Mouse (Mus musculus) forebrain, embryonic 11.5 days (tissue): ENCODE data around the gene Spen. TPM values are rescaled to one million over a fixed set of nuclear protein-coding genes. Genes with fewer than 3 reads are reported as not detected.
"Not testable (repeated sequence)": the region's sequence is repeated elsewhere in the genome, so short reads cannot be mapped to it uniquely, and the experiment has no call there.

Source experiments
- ATAC-seq: fragments of 200-750 bp; cut with Nextera tagmentation; replicated peaks from 2 replicates; pipeline ENCODE4 v1.8.0; 2017; ENCODE audit warnings: moderate TSS enrichment; ENCODE audit not compliant: low FRiP score
- DNase-seq: peaks from one replicate; pipeline ENCODE4 v3.0.0-alpha.2; 2017; ENCODE audit warnings: low spot score
- H3K27ac ChIP-seq: fragments of 300-500 bp; sonication (generic); 2 replicates; pipeline ENCODE4 v1.5.1; 2014; ENCODE audit warnings: low read depth, low read length
- H3K27me3 ChIP-seq: fragments of 300-500 bp; sonication (generic); 2 replicates; pipeline ENCODE4 v1.6.1; 2014; ENCODE audit warnings: mild to moderate bottlenecking, low read length, mixed read lengths; ENCODE audit not compliant: control insufficient read depth, insufficient read depth
- H3K36me3 ChIP-seq: fragments of 300-500 bp; sonication (generic); 2 replicates; pipeline ENCODE4 v1.6.1; 2014; ENCODE audit warnings: mild to moderate bottlenecking, low read length, moderate library complexity, mixed read lengths; ENCODE audit not compliant: control insufficient read depth, insufficient read depth
- H3K4me1 ChIP-seq: fragments of 300-500 bp; sonication (generic); replicated peaks from 2 replicates; pipeline ENCODE4 v1.6.1; 2014; ENCODE audit warnings: low read length, mixed read lengths; ENCODE audit not compliant: control insufficient read depth, insufficient read depth
- H3K4me2 ChIP-seq: fragments of 300-500 bp; sonication (generic); 2 replicates; pipeline ENCODE4 v1.6.1; 2014; ENCODE audit warnings: low read depth, mild to moderate bottlenecking, low read length, moderate library complexity, mixed read lengths; ENCODE audit not compliant: severe bottlenecking
- H3K4me3 ChIP-seq: fragments of 300-500 bp; sonication (generic); 2 replicates; pipeline ENCODE4 v1.5.1; 2014; ENCODE audit warnings: low read depth, low read length
- H3K9ac ChIP-seq: fragments of 300-500 bp; sonication (generic); 2 replicates; pipeline ENCODE4 v1.6.1; 2014; ENCODE audit warnings: low read length
- H3K9me3 ChIP-seq: fragments of 300-500 bp; sonication (generic); 2 replicates; pipeline ENCODE4 v1.6.1; 2016; ENCODE audit warnings: low read length, mixed read lengths; ENCODE audit not compliant: control insufficient read depth
- WGBS: fragments of 180-500 bp; shearing (Covaris S2); extraction: QIAGEN DNeasy Blood & Tissue Kit; methylation state at CpG from one replicate; pipeline ENCODE4 v1.1.7; 2014; 5-methylcytosine and 5-hydroxymethylcytosine counted together
- polyA plus RNA-seq: library from polyadenylated mRNA; unstranded; fragments of >200 nt; fragmentation: Nextera tagmentation; extraction: Ambion mirVana; gene quantifications from 2 replicates; pipeline ENCODE4 v1.2.1, GENCODE M21; 2014

The Spen gene
- polyA plus RNA-seq, 1 experiment from 2014 or later, result 17.1 TPM

DNA sequence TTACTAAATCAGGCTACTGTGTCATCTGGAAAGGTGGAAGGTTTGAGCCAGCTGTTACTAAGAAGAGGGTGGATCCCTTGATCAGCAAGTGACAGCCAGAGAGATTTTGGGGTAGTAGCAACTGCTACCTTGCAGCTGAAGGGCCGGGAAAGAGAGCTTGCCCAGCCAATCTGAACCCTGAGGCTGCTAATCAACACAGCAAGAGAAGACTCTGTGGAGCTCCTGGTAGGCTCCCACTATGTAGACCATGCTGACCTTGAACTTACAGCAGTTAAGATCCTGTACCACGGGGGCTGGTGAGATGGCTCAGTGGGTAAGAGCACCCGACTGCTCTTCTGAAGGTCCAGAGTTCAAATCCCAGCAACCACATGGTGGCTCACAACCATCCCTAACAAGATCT is 26.3 kb upstream of the Spen start:
- no peaks in the 10 kb centered on the region for H3K27me3 ChIP-seq
- H3K4me1 ChIP-seq, result no peaks in the 10 kb centered on the region
- no peak for DNase-seq
- H3K4me2 ChIP-seq, result no peak overlapping the region
- no peaks in the 10 kb centered on the region for H3K9me3 ChIP-seq
- no peaks in the 10 kb centered on the region for H3K36me3 ChIP-seq
- H3K9ac ChIP-seq, result no peak overlapping the region
- no peak for ATAC-seq
- 80% methylated on average over 3 of the region's 3 CpGs for WGBS
- H3K4me3 ChIP-seq, result no peak overlapping the region
- H3K27ac ChIP-seq, result no peak overlapping the region

DNA sequence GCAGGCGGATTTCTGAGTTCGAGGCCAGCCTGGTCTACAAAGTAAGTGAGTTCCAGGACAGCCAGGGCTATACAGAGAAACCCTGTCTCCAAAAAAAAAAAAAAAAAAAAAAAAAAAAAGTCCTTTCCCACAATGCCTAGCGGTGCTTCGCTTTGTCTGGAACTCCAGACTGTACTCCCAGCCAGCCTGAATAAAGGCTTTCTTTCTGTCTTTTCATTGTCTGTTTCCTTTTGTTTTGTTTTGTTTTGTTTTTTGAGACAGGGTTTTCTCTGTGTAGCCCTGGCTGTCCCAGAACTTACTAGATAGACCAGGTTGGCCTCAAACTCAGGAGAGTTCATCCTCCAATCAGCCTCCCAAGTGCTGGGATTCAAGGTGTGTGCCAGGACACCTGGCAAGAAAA is 25.8 kb upstream of the Spen start:
- 88% methylated on average over 4 of the region's 4 CpGs for WGBS
- no peak overlapping the region for H3K27ac ChIP-seq

GRCm38 (mm10) chr4:141562281-141562680 is 23.9 kb upstream of the Spen start:
- Histone ChIP-seq H3K9me3 (no peaks in the 10 kb centered on the region), H3K4me1 (peaks cover 4% of the 10 kb centered on the region; the same call in 1 of the 2 replicates), H3K27me3 (no peaks in the 10 kb centered on the region), H3K9ac (no peak overlapping the region), H3K4me2 (no peak overlapping the region), H3K4me3 (no peak overlapping the region), H3K27ac (no peak overlapping the region), H3K36me3 (no peaks in the 10 kb centered on the region)
- DNase-seq (no peak), ATAC-seq (no peak)
- 87% methylated on average over 11 of the region's 11 CpGs for WGBS

More for the DNA sequence above, 25.8 kb upstream of the Spen start:
- Histone ChIP-seq H3K27me3 (no peaks in the 10 kb centered on the region), H3K9me3 (no peaks in the 10 kb centered on the region), H3K4me2 (no peak overlapping the region), H3K4me3 (no peak overlapping the region), H3K4me1 (peaks cover 3% of the 10 kb centered on the region; the same call in 1 of the 2 replicates), H3K9ac (no peak overlapping the region), H3K36me3 (no peaks in the 10 kb centered on the region)
- ATAC-seq (no peak), DNase-seq (no peak)

DNA sequence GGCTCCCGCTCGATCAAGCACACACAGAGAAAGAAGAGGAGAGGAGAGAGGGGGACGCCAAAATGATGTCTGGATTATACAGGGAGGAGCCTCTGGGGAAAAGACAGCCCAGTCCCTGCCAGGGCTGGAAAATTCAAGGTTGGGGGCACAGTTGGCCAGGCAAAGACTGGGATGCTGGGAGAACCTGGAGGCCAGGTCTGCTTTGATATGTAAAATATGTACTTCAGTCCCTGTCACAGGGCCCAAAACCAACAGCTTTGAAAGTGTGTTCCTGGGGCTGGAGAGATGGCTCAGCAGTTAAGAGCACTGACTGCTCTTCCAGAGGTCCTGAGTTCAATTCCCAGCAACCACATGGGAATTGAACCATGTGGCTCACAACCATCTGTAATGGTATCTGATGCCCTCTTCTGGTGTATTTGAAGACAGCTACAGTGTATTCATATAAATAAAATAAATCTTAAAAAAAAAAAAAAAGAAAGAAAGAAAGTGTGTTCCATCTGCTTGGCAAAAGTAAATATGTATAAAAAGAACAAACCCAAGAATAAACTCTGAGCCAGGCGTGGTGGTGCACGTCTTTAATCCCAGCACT is 23.0 kb upstream of the Spen start:
- not testable (repeated sequence) for H3K4me1 ChIP-seq, DNase-seq, H3K27me3 ChIP-seq, H3K4me3 ChIP-seq, H3K4me2 ChIP-seq, H3K9ac ChIP-seq, H3K36me3 ChIP-seq, H3K9me3 ChIP-seq, ATAC-seq, H3K27ac ChIP-seq
- 69% methylated on average over 5 of the region's 5 CpGs for WGBS

- H3K9me3 ChIP-seq, result no peaks in the 10 kb centered on the region
- peak overlapping the region; percentile 60 for H3K4me2 ChIP-seq
- DNase-seq (peak; percentile 83), ATAC-seq (peak; percentile 59)
- no peak overlapping the region; the same call in 1 of the 2 replicates for H3K9ac ChIP-seq
- peak overlapping the region; percentile 35 for H3K4me3 ChIP-seq
- peaks cover 4% of the 10 kb centered on the region; the same call in 1 of the 2 replicates for H3K4me1 ChIP-seq
- H3K27me3 ChIP-seq, result no peaks in the 10 kb centered on the region
- H3K27ac ChIP-seq, result peak overlapping the region; percentile 76; the same call in 1 of the 2 replicates
- WGBS, result 1% methylated on average over 9 of the region's 9 CpGs
- no peaks in the 10 kb centered on the region for H3K36me3 ChIP-seq
Observed at GRCm38 (mm10) chr4:141559898-141560263, 21.5 kb upstream of the Spen start.

DNA sequence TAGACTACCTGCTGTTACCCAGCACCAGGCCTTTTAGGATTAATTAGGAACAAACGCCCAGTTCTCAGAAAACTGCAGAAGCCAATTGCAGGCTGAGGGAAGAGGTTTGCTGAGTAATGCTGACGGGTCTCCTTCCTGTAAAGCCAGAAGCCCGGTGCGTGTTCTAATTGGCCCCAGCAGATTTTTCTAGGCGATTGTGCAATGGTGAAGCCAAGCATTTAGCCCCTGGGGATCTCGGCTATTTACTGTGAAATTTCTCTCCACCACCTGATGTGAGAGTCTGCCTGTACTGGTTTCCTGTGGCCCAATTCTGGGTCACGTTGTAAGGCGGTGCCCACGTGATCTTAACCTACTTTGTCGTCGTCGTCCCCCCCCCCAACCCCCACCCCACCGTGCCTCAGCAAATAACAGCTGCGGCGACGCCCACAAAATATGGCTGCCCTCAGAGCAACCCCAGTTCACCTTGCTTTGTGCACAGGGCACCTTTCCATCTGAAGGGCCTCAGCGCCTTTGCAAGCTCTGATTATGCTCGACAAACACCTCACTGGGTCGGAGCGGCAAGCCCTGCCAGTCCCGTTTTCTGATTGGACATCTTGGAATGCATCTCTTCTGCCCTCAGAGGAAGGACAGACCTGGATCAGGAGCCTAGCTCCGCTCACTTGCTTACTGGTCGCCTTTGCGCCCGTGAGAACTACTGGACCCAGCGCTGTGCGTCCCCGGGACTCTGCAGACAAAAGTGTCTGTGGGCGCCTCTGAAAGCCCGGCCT is 20.9 kb upstream of the Spen start:
- Histone ChIP-seq H3K27me3 (no peaks in the 10 kb centered on the region), H3K4me1 (peaks cover 4% of the 10 kb centered on the region; the same call in 1 of the 2 replicates), H3K4me3 (peak overlapping the region; percentile 35), H3K27ac (peak overlapping the region; percentile 76), H3K9me3 (no peaks in the 10 kb centered on the region), H3K36me3 (no peaks in the 10 kb centered on the region), H3K9ac (peak overlapping the region; percentile 49), H3K4me2 (peak overlapping the region; percentile 60)
- peak; percentile 85 for DNase-seq
- peak; percentile 69 for ATAC-seq
- under 1% methylated on average over 30 of the region's 30 CpGs for WGBS

DNA sequence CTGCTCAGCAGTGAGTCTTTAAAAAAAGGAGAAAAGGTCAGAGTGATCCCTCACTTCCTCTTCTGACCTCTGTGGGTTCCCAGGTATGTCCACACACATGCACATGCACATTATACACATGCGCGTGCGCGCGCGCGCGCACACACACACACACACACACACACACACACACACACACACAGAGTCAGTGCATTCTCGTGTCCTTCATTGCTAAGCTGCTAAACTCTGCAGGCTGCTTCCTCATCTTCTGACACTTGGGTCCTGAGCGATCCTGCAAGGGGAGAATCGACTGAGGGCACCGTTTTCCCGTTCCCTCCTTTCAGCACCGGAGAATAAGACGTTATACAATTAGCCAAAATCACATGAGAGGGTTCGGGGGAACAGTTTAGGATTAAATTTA is 20.3 kb upstream of the Spen start:
- DNase-seq, result no peak
- peak overlapping the region; percentile 60 for H3K4me2 ChIP-seq
- peak overlapping the region; percentile 76; the same call in 1 of the 2 replicates for H3K27ac ChIP-seq
- no peaks in the 10 kb centered on the region for H3K36me3 ChIP-seq
- peaks cover 4% of the 10 kb centered on the region; the same call in 1 of the 2 replicates for H3K4me1 ChIP-seq
- peak overlapping the region; percentile 35 for H3K4me3 ChIP-seq
- no peak overlapping the region for H3K9ac ChIP-seq
- no peaks in the 10 kb centered on the region for H3K9me3 ChIP-seq
- H3K27me3 ChIP-seq, result no peaks in the 10 kb centered on the region
- WGBS, result 13% methylated on average over 16 of the region's 16 CpGs
- peak; percentile 13; the same call in 1 of the 2 replicates for ATAC-seq

- H3K27me3 ChIP-seq, H3K4me1 ChIP-seq, H3K9me3 ChIP-seq, ATAC-seq, H3K4me2 ChIP-seq, H3K36me3 ChIP-seq, DNase-seq, H3K4me3 ChIP-seq, H3K27ac ChIP-seq, H3K9ac ChIP-seq: not testable (repeated sequence)
- 94% methylated on average over 5 of the region's 6 CpGs for WGBS
Observed at GRCm38 (mm10) chr4:141556163-141556562, 17.8 kb upstream of the Spen start.
